Mouse (Mus musculus) CH12.LX (cell line): ENCODE results near the gene Rft1. TPM values are rescaled to one million over a fixed set of nuclear protein-coding genes. Genes with fewer than 3 reads are reported as not detected.
A peak's percentile ranks its signal among the peaks of the same experiment; 100 is the strongest.

Source experiments
- DNase-seq: peaks from one replicate; pipeline ENCODE4 v3.0.0-alpha.2; 2013; ENCODE audit errors: extremely low read depth
- H3K27ac ChIP-seq: 2 replicates; pipeline ENCODE4 v1.5.1; 2012; ENCODE audit warnings: low read depth, mild to moderate bottlenecking, control low read depth, moderate library complexity; ENCODE audit not compliant: insufficient read depth
- H3K27me3 ChIP-seq: replicated peaks from 2 replicates; pipeline ENCODE3; 2012; ENCODE audit warnings: inconsistent platforms
- H3K36me3 ChIP-seq, 2 experiments: replicated peaks in 1 of 2; 2 replicates each; pipeline versions ENCODE3 to v1.6.1; 2012; ENCODE audit warnings: inconsistent platforms in 1 of 2, low read length in 1 of 2, mild to moderate bottlenecking in 1 of 2, mixed read lengths in 1 of 2, moderate library complexity in 1 of 2; ENCODE audit not compliant: control insufficient read depth in 1 of 2, insufficient read depth in 1 of 2
- H3K4me1 ChIP-seq, 2 experiments: 2 replicates each; pipeline ENCODE4 v1.6.1; 2012; ENCODE audit warnings: inconsistent platforms in 1 of 2, moderate library complexity in 1 of 2; ENCODE audit not compliant: insufficient read depth in 2 of 2, control insufficient read depth in 1 of 2
- H3K4me2 ChIP-seq: 2 replicates; pipeline ENCODE4 v1.6.1; 2012; ENCODE audit warnings: low read depth, mild to moderate bottlenecking, control low read depth; ENCODE audit not compliant: poor library complexity, insufficient read depth, severe bottlenecking
- H3K4me3 ChIP-seq, 3 experiments: fragments of 150-350 bp in 1 of 3; sonication (generic) in 1 of 3; replicated peaks in 1 of 3; 2 replicates each; pipeline versions ENCODE3 to v1.5.1; 2011 to 2012; ENCODE audit warnings: low read depth in 2 of 3, low read length in 2 of 3, mild to moderate bottlenecking in 2 of 3, moderate library complexity in 2 of 3, control low read depth in 1 of 3, improper control_type of control experiment in 1 of 3, inconsistent platforms in 1 of 3, mixed read lengths in 1 of 3; ENCODE audit not compliant: poor library complexity in 1 of 3
- H3K79me2 ChIP-seq: replicated peaks from 2 replicates; pipeline ENCODE4 v1.6.1; 2012; ENCODE audit warnings: mild to moderate bottlenecking, moderate library complexity; ENCODE audit not compliant: control insufficient read depth, poor library complexity, insufficient read depth, severe bottlenecking; ENCODE audit errors: extremely low read depth
- H3K9ac ChIP-seq: 2 replicates; pipeline ENCODE4 v1.6.1; 2012; ENCODE audit warnings: low read depth, mild to moderate bottlenecking, control low read depth, moderate library complexity; ENCODE audit not compliant: insufficient read depth
- H3K9me3 ChIP-seq: replicated peaks from 2 replicates; pipeline ENCODE3; 2012; ENCODE audit warnings: low read length, inconsistent platforms, mixed read lengths
- BHLHE40 ChIP-seq: IDR thresholded peaks from 2 replicates; pipeline ENCODE4 v1.6.1; 2011; ENCODE audit warnings: mild to moderate bottlenecking, low read depth, low read length, improper control_type of control experiment
- E2F4 ChIP-seq: IDR thresholded peaks from 2 replicates; pipeline ENCODE4 v1.6.1; 2011; ENCODE audit warnings: low read depth, low read length, improper control_type of control experiment; ENCODE audit not compliant: insufficient replicate concordance
- ETS1 ChIP-seq: conservative IDR thresholded peaks from 2 replicates; pipeline ENCODE4 v1.6.1; 2012; ENCODE audit warnings: low read depth, mild to moderate bottlenecking, inconsistent platforms, low read length, improper control_type of control experiment, moderate library complexity
- GABPA ChIP-seq: IDR thresholded peaks from 2 replicates; pipeline ENCODE4 v1.6.1; 2012; ENCODE audit warnings: low read depth, low read length, improper control_type of control experiment, inconsistent platforms; ENCODE audit not compliant: insufficient replicate concordance
- KAT2A ChIP-seq: IDR thresholded peaks from 2 replicates; pipeline ENCODE4 v1.6.1; 2012; ENCODE audit warnings: low read length, improper control_type of control experiment, inconsistent platforms; ENCODE audit not compliant: insufficient replicate concordance
- MAX ChIP-seq: IDR thresholded peaks from 2 replicates; pipeline ENCODE4 v1.6.1; 2011; ENCODE audit warnings: low read length, improper control_type of control experiment
- MEF2A ChIP-seq: IDR thresholded peaks from 2 replicates; pipeline ENCODE4 v1.6.1; 2014; ENCODE audit warnings: low read depth, mild to moderate bottlenecking, inconsistent platforms, low read length, improper control_type of control experiment, borderline replicate concordance
- MXI1 ChIP-seq: IDR thresholded peaks from 2 replicates; pipeline ENCODE4 v1.6.1; 2011; ENCODE audit warnings: mild to moderate bottlenecking, low read depth, low read length, improper control_type of control experiment
- MYC ChIP-seq: IDR thresholded peaks from 2 replicates; pipeline ENCODE4 v1.6.1; 2011; ENCODE audit warnings: low read depth, mild to moderate bottlenecking, improper control_type of control experiment, low read length
- NELFE ChIP-seq: IDR thresholded peaks from 2 replicates; pipeline ENCODE4 v1.6.1; 2011; ENCODE audit warnings: low read depth, low read length, improper control_type of control experiment
- TCF12 ChIP-seq: IDR thresholded peaks from 2 replicates; pipeline ENCODE4 v1.6.1; 2014; ENCODE audit warnings: low read depth, mild to moderate bottlenecking, inconsistent platforms, low read length, improper control_type of control experiment
- ZC3H11A ChIP-seq: IDR thresholded peaks from 2 replicates; pipeline ENCODE4 v1.6.1; 2012; ENCODE audit warnings: low read depth, mild to moderate bottlenecking, inconsistent platforms, low read length, improper control_type of control experiment
- ZMIZ1 ChIP-seq: IDR thresholded peaks from 2 replicates; pipeline ENCODE4 v1.6.1; 2012; ENCODE audit warnings: low read depth, mild to moderate bottlenecking, inconsistent platforms, low read length, improper control_type of control experiment
- dilution Hi-C: fragments of 300-500 bp; cut with MboI; formaldehyde crosslinking; loops from 2 replicates; pipeline ENCODE4 v1.14.3; 2020; ENCODE audit warnings: low sequenced_read_pairs; ENCODE audit not compliant: extremely low pct_unique_long_range_greater_than_20kb, extremely low pct_ligation_motif_present
- in situ Hi-C: fragments of 300-500 bp; cut with MboI; formaldehyde crosslinking; loops from 3 replicates; pipeline ENCODE4 v1.14.3; 2019; ENCODE audit warnings: low sequenced_read_pairs, low pct_ligation_motif_present, low pct_unique_long_range_greater_than_20kb, mixed read lengths
- polyA plus RNA-seq: library from polyadenylated mRNA; unstranded; fragments of >175 nt; gene quantifications from 2 replicates; pipeline ENCODE4 v1.2.1, GENCODE M21; 2012; ENCODE audit warnings: low read depth; ENCODE audit not compliant: insufficient read length
- total RNA-seq, 2 experiments: library from RNA; depleted of rRNA; stranded (reverse); fragments of 300-350 nt in 1 of 2; fragments of >200 nt in 1 of 2; gene quantifications; 2 replicates each; pipeline ENCODE4 v1.2.3; 2012 to 2014

Gene Rft1
- total and polyA plus RNA-seq, 3 experiments = 13.5 to 26.0 (median 17.7) TPM

GRCm38 (mm10) chr14:30608176-30608575 is 46.0 kb upstream of the Rft1 start:
- H3K36me3 ChIP-seq = peaks cover 58 to 91% of the 10 kb centered on the region in 2 experiments
- no peak overlapping the region; the same call in 1 of the 2 replicates for H3K9ac ChIP-seq
- H3K4me1 ChIP-seq = peaks cover 67 to 84% of the 10 kb centered on the region in 2 experiments
- dilution Hi-C loops = no loop called here
- peak overlapping the region; percentile 61 for H3K27ac ChIP-seq
- H3K4me3 ChIP-seq = peak overlapping the region in 1 of 3 experiments; percentile 0
- H3K9me3 ChIP-seq = no peaks in the 10 kb centered on the region
- in situ Hi-C loops = no loop called here
- DNase-seq = no peak
- no peaks in the 10 kb centered on the region for H3K27me3 ChIP-seq
- peak overlapping the region; percentile 18; the same call in 1 of the 2 replicates for H3K4me2 ChIP-seq
- H3K79me2 ChIP-seq = peaks cover 22% of the 10 kb centered on the region
- TF ChIP-seq GABPA (no peak), MYC (peak; percentile 32; the same call in 1 of the 2 replicates), ZMIZ1 (no peak), BHLHE40 (peak; percentile 97), MXI1 (0 out of 2 replicates have a peak, but pooled peaks have one; percentile 31), TCF12 (peak; percentile 64), ETS1 (peak; percentile 44), E2F4 (no peak), MEF2A (peak; percentile 50; the same call in 1 of the 2 replicates), MAX (no peak; the same call in 1 of the 2 replicates)
- TF ChIP-seq, all 38 proteins: peak for 6

- Histone ChIP-seq H3K4me1 (peaks cover 76 to 92% of the 10 kb centered on the region in 2 experiments), H3K27ac (peak overlapping the region; percentile 21; the same call in 1 of the 2 replicates), H3K9me3 (no peaks in the 10 kb centered on the region), H3K79me2 (peaks cover 30% of the 10 kb centered on the region), H3K4me2 (no peak overlapping the region), H3K9ac (no peak overlapping the region), H3K27me3 (no peaks in the 10 kb centered on the region), H3K4me3 (no peak overlapping the region), H3K36me3 (peaks cover 53 to 90% of the 10 kb centered on the region in 2 experiments)
- dilution Hi-C loops = no loop called here
- in situ Hi-C loops = no loop called here
- DNase-seq = no peak
- TF ChIP-seq KAT2A (no peak), ETS1 (no peak), MEF2A (no peak), ZC3H11A (no peak), NELFE (no peak)
These were observed 44.7 kb upstream of the Rft1 start for GRCm38 (mm10) chr14:30609499-30609898.
